In genomic region chr2:166446536-166446935, GRCm38 (mm10) we compare ENCODE assay signal across 10 mouse cellular contexts.
DNase-seq lines count a peak whose midpoint lies in the region; ATAC-seq and TF ChIP-seq lines count a peak whose summit lies in the region.
"Had no signal": no experiment of that assay in that cellular context is flagged by ENCODE, and none has a peak within 500 bp of the region (broad histone marks: within the 10 kb centered on the region; RNA-seq: fewer than 3 reads in every experiment).

No protein-coding gene starts in this region.

- H3K4me3 ChIP-seq in liver, adult 2 months (ENCODE audit: insufficient read depth, low read depth, low read length), result no peak overlapping the region
- no peak overlapping the region for H3K4me3 ChIP-seq in liver, embryonic 12.5 days
- H3K4me3 ChIP-seq: midbrain, embryonic 12.5 days had no signal

- WGBS in liver, adult 2 months, result 77% methylated on average over 3 of the region's 3 CpGs
- 24% methylated on average over 3 of the region's 3 CpGs for WGBS in liver, embryonic 12.5 days (ENCODE audit: insufficient replicate concordance)

- TF ChIP-seq CTCF in liver, adult 2 months (IDR thresholded peaks at IDR 0.05; ENCODE audit: low read depth, low read length), result no peak

- peaks cover 4% of the 10 kb centered on the region; the same call in 1 of the 2 replicates for H3K4me1 ChIP-seq in liver, adult 2 months (ENCODE audit: control insufficient read depth, insufficient read depth, low read length)
- peaks cover 20% of the 10 kb centered on the region for H3K4me1 ChIP-seq in liver, embryonic 12.5 days

- no peak for ATAC-seq in liver, embryonic 12.5 days
- ATAC-seq in hematopoietic stem cell, adult 5-6 weeks (replicated peaks in 1 of 2; ENCODE audit: insufficient read depth in 1 of 2, low FRiP score in 2 of 2, low TSS enrichment in 1 of 2, low read depth in 1 of 2, poor library complexity in 2 of 2, severe bottlenecking in 2 of 2), result peak; percentile 67 to 70; a peak in 2 of 4 replicates

- no peak for TF ChIP-seq POLR2A in liver, adult 2 months (IDR thresholded peaks at IDR 0.05; ENCODE audit: extremely low read depth, insufficient read depth, low read length)

- peak; percentile 36 for DNase-seq in adrenal gland, adult 2 months
- DNase-seq in adrenal gland, postnatal 10 days, result no peak
- DNase-seq in liver, adult 2 months (ENCODE audit: extremely low read depth, low read depth, low spot score), result peak; percentile 45
- DNase-seq in natural killer cell, adult 2 months (ENCODE audit: low spot score in 2 of 2), result peak; percentile 84 to 88
- DNase-seq in cerebellum, adult 9-10 months, result no peak
- no peak for DNase-seq in right cerebral cortex, postnatal 36 days (ENCODE audit: low spot score in 2 of 2)
- DNase-seq: cerebellum, adult 11 months had no signal

- H3K4me2 ChIP-seq in liver, embryonic 12.5 days, result no peak overlapping the region
- H3K4me2 ChIP-seq: midbrain, embryonic 12.5 days had no signal

- peak overlapping the region; percentile 65 for H3K27ac ChIP-seq in liver, adult 2 months (replicated peaks; ENCODE audit: insufficient read depth, low read depth, low read length)
- H3K27ac ChIP-seq in liver, embryonic 12.5 days, result no peak overlapping the region
- H3K27ac ChIP-seq: midbrain, embryonic 12.5 days had no signal

- H3K36me3 ChIP-seq in liver, adult 2 months (ENCODE audit: control insufficient read depth, insufficient read depth, low read length), result no peaks in the 10 kb centered on the region
- H3K36me3 ChIP-seq in liver, embryonic 12.5 days, result no peaks in the 10 kb centered on the region
- H3K36me3 ChIP-seq: midbrain, embryonic 12.5 days had no signal

- H3K79me2 ChIP-seq in liver, adult 2 months (ENCODE audit: control insufficient read depth, insufficient read depth, low read length), result no peaks in the 10 kb centered on the region

- H3K9me3 ChIP-seq in liver, embryonic 12.5 days (replicated peaks), result no peaks in the 10 kb centered on the region
- H3K9me3 ChIP-seq: midbrain, embryonic 12.5 days had no signal

- no peak overlapping the region for H3K9ac ChIP-seq in liver, adult 2 months (ENCODE audit: low read depth, low read length)
- no peak overlapping the region for H3K9ac ChIP-seq in liver, embryonic 12.5 days
- H3K9ac ChIP-seq: midbrain, embryonic 12.5 days had no signal

- H3K27me3 ChIP-seq in liver, adult 2 months (ENCODE audit: control insufficient read depth, insufficient read depth, low read length), result no peaks in the 10 kb centered on the region
- H3K27me3 ChIP-seq in liver, embryonic 12.5 days (replicated peaks), result no peaks in the 10 kb centered on the region

Comparison
In these comparisons a context has a peak if more than half of its experiments do, and no peak if none do; other contexts are left out.
1. DNase-seq: peak in adrenal gland, adult 2 months (single experiment), liver, adult 2 months (single experiment) and natural killer cell, adult 2 months (2 of 2); none in adrenal gland, postnatal 10 days (single experiment), cerebellum, adult 9-10 months (single experiment) and right cerebral cortex, postnatal 36 days (0 of 2).